Mouse (Mus musculus) bone marrow macrophage, adult 2 months (primary cell): ENCODE measurements around the gene Ndufc2. TPM values are rescaled to one million over a fixed set of nuclear protein-coding genes. Genes with fewer than 3 reads are reported as not detected.
"Not testable (repeated sequence)": the region's sequence is repeated elsewhere in the genome, so short reads cannot be mapped to it uniquely, and the experiment has no call there.

Source experiments
- H3K27ac ChIP-seq: 2 replicates; pipeline ENCODE4 v1.5.1; 2012; ENCODE audit warnings: low read depth, low read length; ENCODE audit not compliant: insufficient read depth
- H3K4me1 ChIP-seq: 2 replicates; pipeline ENCODE4 v1.6.1; 2012; ENCODE audit warnings: low read length; ENCODE audit not compliant: control insufficient read depth, insufficient read depth
- H3K4me3 ChIP-seq: 2 replicates; pipeline ENCODE4 v1.5.1; 2012; ENCODE audit warnings: mild to moderate bottlenecking, low read length, moderate library complexity; ENCODE audit not compliant: insufficient read depth
- CTCF ChIP-seq: IDR thresholded peaks from 2 replicates; pipeline ENCODE4 v1.5.1; 2012; ENCODE audit warnings: low read depth, mild to moderate bottlenecking, low read length, moderate library complexity
- POLR2A ChIP-seq: IDR thresholded peaks from 2 replicates; pipeline ENCODE4 v1.6.1; 2012; ENCODE audit warnings: mild to moderate bottlenecking, low read depth, low read length, borderline replicate concordance
- polyA plus RNA-seq: library from polyadenylated mRNA; stranded (reverse); fragments of >200 nt; gene quantifications from 2 replicates; pipeline ENCODE4 v1.2.4, GENCODE M21; 2012; ENCODE audit not compliant: missing spikeins, insufficient read depth, insufficient read length

Ndufc2 gene
- polyA plus RNA-seq, 1 experiment = 159 TPM

DNA sequence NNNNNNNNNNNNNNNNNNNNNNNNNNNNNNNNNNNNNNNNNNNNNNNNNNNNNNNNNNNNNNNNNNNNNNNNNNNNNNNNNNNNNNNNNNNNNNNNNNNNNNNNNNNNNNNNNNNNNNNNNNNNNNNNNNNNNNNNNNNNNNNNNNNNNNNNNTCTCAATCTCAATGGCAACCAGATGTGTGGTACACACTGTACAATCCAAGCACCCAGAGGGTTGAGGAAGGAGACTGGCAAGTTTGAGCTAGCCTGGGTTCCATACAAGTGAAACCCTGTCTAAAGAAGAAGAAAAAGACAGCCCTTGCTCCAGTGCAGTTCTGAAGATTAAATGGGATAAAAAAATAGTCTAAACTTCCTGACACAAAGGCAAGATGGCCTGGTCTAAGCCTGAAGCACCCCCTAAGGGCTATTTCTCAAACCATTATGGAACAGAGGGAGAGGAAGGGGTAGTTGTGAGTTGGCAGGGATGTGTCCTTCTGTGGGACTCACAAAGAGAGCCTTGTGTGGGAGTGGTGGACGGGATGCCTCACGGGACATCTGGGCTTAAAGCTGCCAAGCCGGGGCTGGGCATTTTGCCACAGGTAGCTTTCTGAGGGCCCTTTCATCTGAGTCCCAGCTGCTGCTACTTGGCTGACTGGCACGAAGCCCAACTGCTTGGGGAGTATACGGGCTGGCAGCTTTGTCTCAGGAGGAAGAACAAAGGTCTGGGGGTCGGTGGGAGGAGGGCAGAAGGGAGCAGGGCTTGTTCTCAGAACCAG is 46.5 kb downstream of the Ndufc2 start:
- TF ChIP-seq CTCF = no peak
- no peak for TF ChIP-seq POLR2A
- Histone ChIP-seq H3K4me1 (no peaks in the 10 kb centered on the region), H3K27ac (no peak overlapping the region), H3K4me3 (no peak overlapping the region)

DNA sequence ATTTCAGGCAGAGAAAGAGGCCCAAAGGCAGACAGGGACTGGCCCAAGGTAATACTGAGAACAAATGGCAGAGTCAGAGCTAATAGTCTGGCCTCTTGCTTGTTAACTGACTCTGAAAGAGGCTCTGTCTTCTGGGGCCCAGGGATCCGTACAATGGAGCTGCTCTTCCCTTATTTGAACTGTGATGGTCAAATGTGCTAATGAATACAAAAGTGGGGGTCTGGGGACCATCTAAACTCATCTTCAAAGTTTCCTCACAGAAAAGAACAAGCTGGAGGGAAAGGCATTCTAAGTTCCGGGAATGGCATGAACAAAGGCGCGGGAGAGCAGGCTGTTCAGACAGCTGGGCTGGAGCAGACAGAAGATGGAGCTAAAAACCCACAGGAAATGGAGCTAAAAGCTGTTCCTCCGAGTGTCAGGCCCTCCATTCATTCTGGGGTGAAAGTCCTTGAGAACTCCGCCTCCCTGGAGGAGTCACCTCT is 47.3 kb downstream of the Ndufc2 start:
- TF ChIP-seq POLR2A (no peak), CTCF (no peak)
- Histone ChIP-seq H3K27ac (no peak overlapping the region), H3K4me3 (no peak overlapping the region), H3K4me1 (no peaks in the 10 kb centered on the region)

DNA sequence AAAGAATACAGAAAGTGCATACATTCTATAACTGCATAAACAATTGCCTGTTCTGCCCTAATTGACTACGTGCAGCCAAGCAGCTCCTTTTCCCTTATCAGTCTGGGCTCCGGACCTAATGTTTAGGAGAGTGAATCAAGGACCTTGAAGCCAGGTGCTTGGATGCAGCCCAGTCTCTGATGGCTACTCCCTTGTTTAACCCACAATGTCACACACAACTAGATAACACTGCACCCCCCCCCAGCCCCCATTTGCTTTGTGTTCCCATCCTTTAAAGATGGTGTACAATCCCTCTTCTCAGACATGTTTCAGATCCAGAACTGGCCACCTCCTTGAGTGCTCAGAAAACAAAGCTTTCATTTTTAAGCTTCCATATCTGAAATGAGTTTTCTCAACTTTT is 51.2 kb downstream of the Ndufc2 start, which contains the start of gene Kctd14:
Kctd14 (plus strand) TSS at position 301 of the 400 bp plus-strand sequence.
- H3K4me3 ChIP-seq, H3K4me1 ChIP-seq, H3K27ac ChIP-seq: not testable (repeated sequence)

DNA sequence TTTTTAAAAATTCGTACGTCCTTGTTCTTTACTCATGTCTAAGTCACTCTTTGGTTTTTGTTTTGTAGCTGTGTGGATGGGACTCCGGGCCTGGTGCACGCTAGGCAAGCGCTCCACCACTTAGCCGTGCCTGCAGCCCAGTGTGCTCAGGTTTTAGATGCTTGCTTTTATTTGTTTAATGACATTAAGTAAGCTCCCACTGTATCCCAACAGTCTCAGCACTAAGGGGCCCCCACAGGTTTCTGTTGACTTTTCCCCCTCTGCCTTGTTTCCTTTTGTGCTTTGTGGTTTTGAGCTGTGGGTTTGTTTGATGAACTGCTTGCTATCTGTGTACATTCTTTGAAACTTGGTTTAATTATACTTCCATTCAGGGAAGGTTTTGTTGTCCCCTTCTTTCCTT is 52.4 kb downstream of the Ndufc2 start:
- Histone ChIP-seq H3K4me1 (peaks cover 7% of the 10 kb centered on the region; the same call in 1 of the 2 replicates), H3K27ac (no peak overlapping the region), H3K4me3 (no peak overlapping the region)
- TF ChIP-seq CTCF = no peak
- TF ChIP-seq POLR2A = no peak

DNA sequence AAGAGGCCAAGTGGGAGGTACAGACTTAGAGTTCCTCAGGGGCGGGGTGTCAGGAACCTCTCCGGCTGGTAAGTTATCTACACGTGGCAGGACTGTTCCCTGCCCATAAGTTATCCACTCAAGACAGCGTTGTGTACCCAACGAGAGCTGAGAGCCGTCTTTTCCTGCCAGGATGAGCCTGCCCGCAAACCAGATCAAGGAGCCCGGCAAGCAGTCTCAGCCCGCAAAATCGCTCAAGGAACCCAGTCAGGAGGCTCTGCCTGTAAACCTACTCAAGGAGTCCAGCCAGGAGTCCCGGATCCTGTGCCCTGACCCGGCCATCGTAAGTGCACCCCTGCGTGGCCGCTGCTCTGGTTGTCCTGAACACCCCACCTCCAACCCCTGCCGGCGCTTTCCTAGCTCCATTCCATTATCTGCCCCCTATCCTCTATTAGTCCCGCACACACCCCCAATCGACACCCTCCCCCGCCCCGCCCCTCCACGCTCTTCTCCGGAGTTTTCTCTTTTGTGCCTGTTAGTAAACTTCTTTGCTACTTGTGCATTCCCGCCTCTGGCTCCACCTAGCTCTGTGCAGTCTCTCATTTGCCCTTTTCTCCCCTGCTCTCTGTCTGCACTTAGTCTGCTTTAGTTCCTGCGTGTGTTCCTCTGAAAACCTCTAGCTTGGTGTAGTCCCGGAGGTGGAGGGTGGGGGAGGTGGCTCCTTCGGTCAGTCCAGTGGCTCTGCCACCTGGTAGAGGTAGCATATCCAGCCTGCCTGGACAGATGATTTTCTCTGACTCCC is 53.5 kb downstream of the Ndufc2 start:
- TF ChIP-seq CTCF (no peak), POLR2A (no peak)
- peaks cover 7% of the 10 kb centered on the region; the same call in 1 of the 2 replicates for H3K4me1 ChIP-seq
- H3K4me3 ChIP-seq = peak overlapping the region; percentile 48
- H3K27ac ChIP-seq = no peak overlapping the region

DNA sequence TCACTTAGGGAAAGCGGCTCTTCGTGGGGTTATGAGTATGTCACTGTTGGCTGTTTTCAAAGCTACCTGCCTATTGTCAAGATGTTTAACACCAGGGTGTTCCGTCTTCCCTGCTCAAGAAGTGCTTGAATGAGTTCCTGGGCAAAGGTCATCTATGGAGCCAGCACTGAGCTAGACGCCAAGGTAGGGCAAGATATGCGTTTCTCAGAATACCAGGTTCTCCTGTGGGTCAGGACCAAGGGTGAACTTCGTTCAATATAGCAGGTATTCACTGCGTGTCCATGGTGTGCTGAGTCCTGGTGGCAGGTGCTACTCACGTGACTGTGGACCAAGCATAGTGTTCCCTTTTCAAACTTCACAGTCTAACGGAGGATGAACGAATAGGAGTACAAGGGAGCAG is 55.0 kb downstream of the Ndufc2 start:
- Histone ChIP-seq H3K27ac (no peak overlapping the region), H3K4me1 (peaks cover 7% of the 10 kb centered on the region; the same call in 1 of the 2 replicates), H3K4me3 (no peak overlapping the region)
- TF ChIP-seq CTCF (no peak), POLR2A (no peak)

DNA sequence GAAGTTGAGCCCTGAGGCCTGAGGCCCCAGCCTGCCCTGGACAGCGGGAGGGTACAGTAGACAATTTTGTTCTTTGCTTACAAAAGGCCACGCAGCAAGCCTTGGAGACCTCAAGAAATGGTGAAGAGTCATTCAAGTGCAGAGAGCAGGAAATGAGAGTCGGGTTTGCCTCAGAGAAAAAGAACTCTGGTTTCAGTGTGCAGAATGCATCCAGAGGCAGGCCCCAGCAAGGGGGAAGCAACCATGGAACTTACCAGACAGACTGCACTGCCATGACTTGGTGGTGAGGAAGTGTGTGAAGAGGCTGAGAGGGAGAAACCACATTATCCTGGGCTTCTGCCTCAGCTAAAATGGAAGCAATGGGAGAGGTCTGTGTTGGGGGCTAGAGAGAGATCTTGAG is 55.8 kb downstream of the Ndufc2 start:
- Histone ChIP-seq H3K4me3 (no peak overlapping the region), H3K27ac (no peak overlapping the region), H3K4me1 (peaks cover 7% of the 10 kb centered on the region; the same call in 1 of the 2 replicates)
- TF ChIP-seq CTCF (no peak), POLR2A (no peak)

Other genes with a start within 250 kb of the Ndufc2 start
- gene Usp35, start 68.0 kb upstream of the Ndufc2 start, polyA plus RNA-seq = 33.3 and 39.6 TPM in 2 replicates
- 13.4 and 16.3 TPM in 2 replicates for gene Kctd21, start 67.7 kb upstream of the Ndufc2 start, polyA plus RNA-seq
- 33.4 and 35.1 TPM in 2 replicates for gene Alg8, start 28.4 kb upstream of the Ndufc2 start, polyA plus RNA-seq
- gene Thrsp, start 17.7 kb downstream of the Ndufc2 start, polyA plus RNA-seq = not detected in 2 replicates
- gene Kctd14, start 51.3 kb downstream of the Ndufc2 start, polyA plus RNA-seq = not detected in 2 replicates
- gene Ints4, start 81.0 kb downstream of the Ndufc2 start, polyA plus RNA-seq = 17.6 and 18.0 TPM in 2 replicates
- gene Aamdc, start 179.5 kb downstream of the Ndufc2 start, polyA plus RNA-seq = 15.9 and 20.6 TPM in 2 replicates
- 23.1 and 31.4 TPM in 2 replicates for gene Rsf1, start 179.9 kb downstream of the Ndufc2 start, polyA plus RNA-seq